Mouse (Mus musculus) left cerebral cortex, postnatal 10 days (tissue): Measurements from ENCODE around the gene Cpped1. TPM values are rescaled to one million over a fixed set of nuclear protein-coding genes. Genes with fewer than 3 reads are reported as not detected.

Experiments
- DNase-seq, 2 experiments: peaks; one replicate each; pipeline ENCODE4 v3.0.0; 2021 to 2022; ENCODE audit warnings: low spot score in 2 of 2, mixed read lengths in 1 of 2; ENCODE audit errors: extremely low spot score in 1 of 2
- intact Hi-C: fragments of 180-260 bp; cut with DNase I; formaldehyde crosslinking; loops from one replicate; pipeline ENCODE4 v1.15.1; 2025
- total RNA-seq, 2 experiments: library from RNA; stranded (reverse); gene quantifications; 2 replicates each; pipeline ENCODE4 v1.2.3; 2021

Gene Cpped1
- total RNA-seq, 2 experiments from 2014 or later: 28.3 to 29.4 TPM

DNA sequence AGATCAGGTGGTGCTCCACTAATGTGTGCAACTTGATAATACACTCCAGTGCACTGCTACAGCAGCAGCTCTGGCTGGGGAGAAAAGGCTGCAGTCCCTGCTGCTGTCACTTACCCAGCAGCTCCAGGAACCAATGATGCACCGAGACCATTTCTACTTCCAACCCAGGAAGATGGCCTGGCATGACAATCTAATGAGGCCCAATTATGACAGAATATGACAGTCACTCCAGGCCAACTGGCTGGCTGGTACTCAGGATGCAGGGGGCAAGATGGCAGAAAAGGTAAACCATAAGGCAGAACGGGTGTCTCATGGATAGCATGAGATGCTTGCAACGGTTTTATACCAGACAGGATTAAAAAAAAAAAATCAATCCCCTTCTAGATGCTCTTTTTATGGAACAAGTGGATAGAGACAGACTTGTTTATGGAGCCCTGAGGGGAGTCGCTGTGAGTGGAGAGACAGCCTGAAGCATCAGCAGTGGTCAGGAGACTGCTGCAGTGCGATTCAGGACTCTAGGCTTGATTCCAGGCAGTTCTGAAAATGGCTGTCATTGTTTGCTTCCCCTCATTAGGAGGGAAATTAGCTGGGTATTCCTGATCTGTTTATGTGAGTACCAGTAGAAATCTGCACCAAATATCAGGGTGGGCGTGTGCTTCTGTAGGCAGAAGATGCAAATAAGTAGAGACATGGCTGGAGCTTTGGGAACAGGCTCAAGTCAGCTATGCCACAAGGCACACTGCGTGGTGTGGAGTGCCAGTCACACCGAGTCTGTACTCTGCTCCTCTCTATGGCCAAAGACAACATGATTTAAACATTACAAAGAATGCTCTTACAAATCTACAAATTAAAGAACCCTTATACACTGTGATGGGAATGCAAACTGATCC, 56.3 kb downstream of the Cpped1 start:
- peak in 1 of 2 experiments; percentile 20 for DNase-seq
- intact Hi-C loops: no loop called here

DNA sequence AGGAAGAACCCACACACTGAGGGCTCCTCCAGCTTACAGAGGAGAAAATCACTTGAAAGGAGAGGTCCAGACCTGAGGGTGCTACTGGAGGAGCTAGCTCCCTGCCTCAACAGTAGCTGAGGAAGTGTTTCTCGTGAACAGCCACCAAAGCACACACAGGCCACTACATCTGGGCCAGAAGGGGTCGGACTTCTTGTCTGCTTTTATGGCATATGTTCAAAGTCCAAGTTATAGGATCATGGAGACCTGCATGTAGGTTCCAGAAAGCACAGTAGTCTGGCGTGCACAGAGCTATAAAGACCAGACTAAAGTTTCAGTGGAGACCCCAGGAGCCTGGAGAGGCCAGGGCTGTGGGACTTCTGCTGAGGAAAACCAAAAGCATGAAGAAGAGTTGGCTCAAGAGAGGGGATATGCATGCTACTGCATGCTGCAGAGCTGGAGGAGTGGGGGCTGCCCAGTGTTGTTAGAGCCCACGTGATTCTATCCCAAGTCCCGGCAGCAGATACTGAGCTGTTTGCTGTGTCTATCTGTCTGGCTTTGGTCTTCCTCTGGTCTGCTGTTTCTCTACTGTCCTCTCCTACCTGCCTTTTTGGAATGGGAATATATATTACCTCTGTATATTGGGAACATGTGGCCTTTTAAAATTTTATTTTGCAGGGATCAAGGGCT, 60.1 kb downstream of the Cpped1 start:
- intact Hi-C loops: no loop called here
- DNase-seq: no peak

DNA sequence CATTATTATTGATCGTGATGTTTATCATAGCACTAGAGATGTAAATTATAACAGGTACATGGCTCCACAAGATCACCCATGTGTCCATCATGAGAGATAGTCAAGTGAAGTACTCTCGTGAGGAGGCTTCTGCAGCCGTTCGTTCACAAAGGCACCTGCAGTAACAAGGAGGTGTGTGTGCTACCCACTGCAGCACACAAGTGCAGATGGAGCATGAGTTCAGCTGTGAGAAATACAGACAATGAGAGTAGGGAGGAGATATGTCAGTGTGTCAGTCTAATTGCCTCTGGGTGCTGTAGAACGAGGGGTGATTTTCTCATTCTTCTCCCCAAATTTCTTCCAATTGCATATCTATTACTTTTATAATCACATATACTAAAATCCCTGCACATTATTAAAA, 63.9 kb downstream of the Cpped1 start:
- intact Hi-C loops: no loop called here
- DNase-seq: no peak

DNA sequence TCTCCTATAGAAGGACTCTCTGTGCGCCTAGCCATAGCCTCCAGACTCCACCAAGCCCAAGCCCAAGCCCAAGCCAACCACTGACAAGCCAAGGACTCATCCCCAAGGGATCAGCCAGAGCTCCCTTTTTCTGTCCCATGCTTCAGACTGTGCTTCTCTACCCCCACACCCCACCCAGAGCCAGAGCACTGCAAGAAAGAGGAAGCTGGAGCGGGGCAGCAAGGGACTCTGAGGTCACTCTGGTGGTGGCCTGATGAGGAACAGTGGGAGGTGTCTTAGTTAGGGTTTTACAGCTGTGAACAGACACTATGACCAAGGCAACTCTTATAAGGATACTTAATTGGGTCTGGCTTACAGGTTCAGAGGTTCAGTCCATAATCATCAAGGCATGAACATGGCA, 65.8 kb downstream of the Cpped1 start:
- intact Hi-C loops: no loop called here
- no peak for DNase-seq

DNA sequence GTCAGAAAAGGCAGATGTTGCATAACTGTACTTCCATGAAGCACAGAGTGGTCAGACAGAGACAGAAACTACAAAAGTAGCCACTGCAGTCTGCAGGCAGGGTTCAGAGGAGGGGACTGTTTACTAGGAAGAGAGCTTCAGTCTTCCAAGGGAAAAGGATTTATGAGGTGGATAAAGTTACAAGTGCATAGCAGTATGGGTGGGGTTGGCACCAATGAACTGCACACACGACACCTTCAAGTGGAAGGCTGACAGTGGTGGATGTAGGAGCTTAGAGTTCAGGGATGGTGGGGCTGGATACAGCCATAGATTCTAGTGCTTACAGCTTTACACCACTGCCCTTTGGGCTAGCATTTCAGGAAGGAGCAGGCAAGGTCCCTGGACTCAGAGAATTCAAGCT, 75.8 kb downstream of the Cpped1 start:
- no peak for DNase-seq
- intact Hi-C loops: no loop called here

DNA sequence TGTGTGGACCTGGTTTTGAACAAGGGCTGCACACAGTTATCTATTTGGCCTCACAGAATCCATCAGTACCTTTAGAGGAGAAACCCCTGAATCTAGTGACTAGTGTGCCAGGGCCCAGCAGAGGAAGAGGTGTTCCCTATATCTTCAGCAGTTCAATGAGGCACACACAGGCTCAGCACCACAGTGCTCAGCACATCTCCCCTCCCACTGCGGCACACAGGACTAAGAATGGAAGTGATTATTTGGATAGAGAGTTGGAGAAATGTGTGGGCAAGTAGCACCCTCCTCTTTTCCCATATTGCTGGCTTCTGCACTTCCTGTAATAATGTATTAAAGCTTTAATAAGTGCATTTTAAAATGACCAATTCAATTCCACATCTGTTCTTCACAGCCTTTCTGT, 80.4 kb downstream of the Cpped1 start:
- no peak for DNase-seq
- intact Hi-C loops: no loop called here

DNA sequence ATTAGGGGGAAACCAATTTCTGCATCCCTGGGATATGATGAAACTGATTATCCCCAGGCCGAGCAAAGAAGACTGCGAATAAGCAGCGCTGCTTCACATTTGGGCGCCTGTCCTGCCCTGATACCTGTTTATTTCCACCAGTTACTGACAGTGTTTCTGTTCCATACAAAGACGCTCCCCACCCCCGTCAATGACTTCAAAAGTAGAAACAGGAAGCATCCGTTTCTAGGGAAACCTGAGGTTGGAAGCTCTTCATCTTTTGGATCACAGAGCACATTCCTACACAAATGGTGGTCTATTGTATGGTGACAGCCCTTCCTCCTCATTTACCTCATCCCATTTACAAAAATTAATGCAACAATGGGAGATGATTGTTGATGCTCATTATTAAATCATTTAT, 84.4 kb downstream of the Cpped1 start:
- intact Hi-C loops: no loop called here

DNA sequence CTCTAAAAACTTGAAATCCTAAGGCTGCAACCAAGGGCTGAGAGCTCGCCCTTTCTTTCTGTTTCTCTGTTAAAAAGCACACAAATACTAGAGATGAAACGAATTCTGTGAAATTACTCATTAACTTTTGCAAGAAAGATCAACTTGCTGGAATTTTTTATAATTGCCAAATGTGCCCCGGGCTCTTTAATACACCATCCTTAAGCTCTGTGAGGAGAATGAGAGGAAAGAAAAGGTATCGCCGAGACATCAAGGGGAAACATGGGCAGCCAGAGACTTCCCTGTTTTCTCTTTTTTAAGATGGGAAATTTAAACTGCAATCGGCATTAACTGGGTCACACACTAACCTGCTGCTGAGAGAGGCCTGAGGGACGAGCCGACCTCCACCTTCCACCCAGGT, 84.9 kb downstream of the Cpped1 start:
- intact Hi-C loops: no loop called here
- no peak for DNase-seq

More for the DNA sequence above, 84.4 kb downstream of the Cpped1 start:
- peak; percentile 41 to 55 for DNase-seq

DNA sequence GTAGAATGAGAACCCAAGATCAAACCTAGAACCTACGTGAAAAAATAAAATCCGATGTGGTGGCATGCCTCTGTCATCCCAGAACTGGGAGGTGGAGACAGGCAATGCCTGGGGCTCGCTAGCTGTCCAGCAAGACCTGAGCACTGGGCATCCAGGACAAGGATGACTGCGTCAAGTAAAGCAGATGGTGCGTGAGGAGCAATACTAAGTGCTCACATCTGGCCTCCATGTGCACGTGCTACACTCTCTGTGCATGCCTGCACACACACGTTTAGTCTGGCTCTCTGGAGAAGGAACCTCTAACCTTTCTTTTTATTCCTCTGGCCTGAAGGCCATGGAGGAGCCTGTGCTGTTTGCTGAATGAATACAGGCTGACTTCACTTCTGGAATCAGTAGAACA, 88.5 kb downstream of the Cpped1 start:
- no peak for DNase-seq
- intact Hi-C loops: no loop called here

DNA sequence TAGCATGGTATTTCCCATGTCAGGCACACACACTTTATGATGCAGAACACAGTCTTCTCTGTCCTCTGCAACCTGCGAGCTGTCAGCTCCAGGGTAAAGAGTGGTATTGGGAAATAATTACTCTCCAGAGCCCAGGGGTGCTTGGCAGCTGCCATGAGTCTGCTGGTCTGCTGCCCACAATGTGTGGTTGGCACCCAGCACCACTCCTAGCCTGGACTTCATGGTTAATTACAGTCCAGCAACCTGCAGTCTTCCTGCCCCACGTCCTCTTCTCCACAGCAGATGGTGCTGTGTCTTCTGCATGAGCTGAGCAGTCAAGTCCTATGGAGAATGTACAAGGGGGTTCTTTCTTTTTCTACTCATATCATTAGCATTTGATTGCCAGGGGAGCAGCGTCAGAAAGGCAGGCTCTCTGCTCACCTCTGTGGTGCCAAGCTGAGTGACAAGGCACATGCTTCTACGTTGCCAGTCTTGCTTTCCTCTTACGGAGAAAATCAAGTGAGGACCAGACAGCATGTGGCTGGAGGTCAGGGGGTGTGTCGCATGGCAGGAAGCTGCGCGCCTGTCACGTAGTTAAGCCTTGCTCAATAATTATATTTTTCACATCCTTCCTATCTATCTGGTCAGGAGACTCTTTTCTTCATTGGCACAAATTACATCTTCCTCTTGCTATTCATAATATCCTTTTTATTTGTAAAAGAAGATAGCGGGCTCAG, 94.2 kb downstream of the Cpped1 start:
- no peak for DNase-seq
- intact Hi-C loops: no loop called here

DNA sequence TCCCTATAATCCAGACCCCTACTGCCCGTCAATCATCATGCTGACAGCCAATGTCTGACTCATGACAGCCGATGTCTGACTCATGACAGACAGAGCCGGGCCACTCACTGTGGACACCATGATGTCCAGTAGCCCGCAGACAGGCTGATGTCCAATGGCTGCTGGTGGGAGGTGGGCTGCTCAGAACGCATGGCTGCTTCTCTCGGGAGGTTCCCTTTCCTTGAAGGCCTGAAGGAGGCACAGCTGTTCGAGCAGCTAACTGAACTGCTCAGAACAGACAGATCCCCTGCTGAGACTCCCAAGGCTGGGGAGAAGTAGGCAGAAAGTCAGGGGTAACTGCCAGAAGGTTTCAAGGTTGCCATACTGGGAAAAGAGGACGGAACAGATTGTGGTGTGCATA, 97.1 kb downstream of the Cpped1 start:
- intact Hi-C loops: no loop called here
- no peak for DNase-seq

DNA sequence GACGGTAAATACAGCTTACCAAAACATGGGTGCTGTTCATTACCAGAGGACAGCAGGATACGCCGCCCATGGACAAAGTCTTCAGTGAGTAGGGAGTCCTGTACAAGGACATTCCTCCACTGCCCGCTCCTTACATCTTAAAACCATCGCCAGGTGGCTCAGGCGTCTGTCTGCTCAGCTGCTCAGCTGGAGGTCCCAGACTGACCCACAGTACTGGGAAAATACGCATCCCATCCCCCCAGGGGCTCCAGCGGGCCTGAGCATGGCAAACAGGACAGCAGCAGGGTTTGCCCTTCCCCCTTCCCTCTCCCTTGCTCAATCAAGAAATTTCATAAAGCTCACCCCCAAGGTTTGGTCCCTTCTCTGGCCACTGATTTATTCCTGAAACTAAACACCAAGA, 99.6 kb downstream of the Cpped1 start:
- no peak for DNase-seq
- intact Hi-C loops: no loop called here

DNA sequence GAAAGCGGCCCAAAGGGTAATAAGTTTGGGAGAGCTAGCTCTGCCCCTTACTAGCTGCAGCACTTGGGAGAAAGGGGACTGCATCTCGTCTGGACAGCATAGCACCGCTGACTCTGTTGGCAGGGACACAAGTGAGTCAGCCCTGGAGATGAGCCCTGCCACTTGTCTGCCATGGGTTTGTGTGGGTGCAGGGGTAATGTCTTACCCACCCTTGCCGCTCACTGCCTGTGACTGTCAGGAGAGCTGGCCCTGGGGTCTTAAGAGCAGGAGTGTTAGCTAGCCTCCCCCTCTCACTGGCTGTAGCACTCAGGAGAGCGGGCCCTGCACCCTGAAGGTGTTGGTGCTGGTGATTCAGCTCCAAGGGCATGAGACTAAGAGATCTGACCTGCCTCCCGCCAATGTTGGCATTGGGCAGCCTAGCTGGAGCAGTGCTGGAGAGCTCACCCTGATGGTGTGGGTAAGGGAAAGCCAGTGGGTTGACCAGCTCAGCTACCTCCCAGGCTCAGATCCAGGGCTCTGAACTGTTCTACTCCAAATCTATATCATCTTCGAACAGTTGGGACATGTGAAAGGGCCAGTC, 107.2 kb downstream of the Cpped1 start:
- DNase-seq: no peak
- intact Hi-C loops: no loop called here

DNA sequence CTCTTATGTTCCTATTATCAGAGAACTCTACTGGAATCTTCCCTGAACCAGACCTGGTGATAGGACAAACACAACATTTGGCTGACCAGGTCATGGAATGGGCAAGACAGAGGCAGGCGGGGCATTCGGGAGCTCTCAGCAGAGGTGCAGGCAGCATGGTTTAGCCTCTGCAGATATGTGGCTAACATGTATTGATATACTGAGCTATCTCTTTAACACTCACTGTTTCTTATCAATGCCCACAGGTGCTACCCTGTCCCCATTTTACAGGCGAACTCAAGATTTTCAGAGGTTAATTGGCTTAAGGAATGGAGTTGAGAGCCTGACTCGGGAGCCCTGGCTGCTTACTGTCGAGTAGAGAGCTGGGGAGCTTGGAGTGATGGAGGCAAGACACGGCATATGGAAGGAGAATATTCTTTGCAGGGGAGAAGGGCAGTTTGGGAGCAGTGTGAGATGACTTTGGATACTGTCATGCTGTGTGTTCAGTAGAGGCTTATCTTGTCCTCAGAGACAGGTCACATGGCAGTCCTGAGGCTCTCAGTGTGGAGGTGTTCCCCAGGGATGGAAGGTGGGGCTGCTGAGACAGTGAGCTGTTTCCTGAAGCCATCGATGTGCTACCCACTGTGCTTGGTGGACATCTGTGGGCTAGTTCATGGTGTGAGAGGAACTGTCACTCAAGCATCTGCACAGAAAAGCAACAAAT, 113.3 kb downstream of the Cpped1 start:
- intact Hi-C loops: no loop called here
- no peak for DNase-seq

DNA sequence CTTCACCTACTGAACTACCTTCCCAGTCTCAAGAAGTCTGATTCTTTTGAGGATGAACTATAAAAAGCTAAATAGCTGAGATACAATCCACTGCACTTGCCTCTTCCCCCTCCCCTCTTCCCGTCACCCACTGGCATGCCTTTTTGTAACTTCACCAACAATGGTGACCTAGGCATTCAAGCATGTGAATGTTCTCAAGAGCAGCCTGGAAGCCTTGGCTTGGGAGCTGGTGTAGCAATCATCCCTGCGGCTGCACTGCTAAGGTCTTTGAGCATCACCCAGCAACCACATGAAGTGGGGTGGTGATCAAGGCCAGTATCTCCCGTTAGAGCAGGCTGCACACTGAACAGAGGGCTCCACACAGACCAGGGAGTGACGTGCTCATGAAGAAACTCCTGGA, 114.6 kb downstream of the Cpped1 start:
- DNase-seq: no peak
- intact Hi-C loops: no loop called here

DNA sequence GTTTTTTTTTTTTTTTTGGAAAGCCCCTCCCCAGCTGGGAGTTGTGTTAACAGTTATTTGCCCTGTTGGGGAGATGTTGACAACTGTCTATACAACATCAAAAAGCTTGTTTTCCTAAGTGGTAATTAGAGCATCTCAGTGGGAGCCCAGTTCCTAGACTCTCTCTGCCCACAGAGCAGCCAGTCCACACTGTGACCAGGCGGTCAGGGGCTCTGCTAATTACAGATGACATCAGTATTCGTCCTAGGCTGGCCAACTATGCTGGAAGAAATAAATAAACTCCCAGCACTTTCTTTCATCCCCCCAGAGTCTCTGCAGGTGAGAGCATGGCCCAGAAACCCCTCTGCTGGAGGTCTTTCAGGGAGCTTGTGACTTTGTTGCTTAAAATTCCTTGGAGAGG, 115.9 kb downstream of the Cpped1 start:
- intact Hi-C loops: no loop called here
- DNase-seq: no peak

DNA sequence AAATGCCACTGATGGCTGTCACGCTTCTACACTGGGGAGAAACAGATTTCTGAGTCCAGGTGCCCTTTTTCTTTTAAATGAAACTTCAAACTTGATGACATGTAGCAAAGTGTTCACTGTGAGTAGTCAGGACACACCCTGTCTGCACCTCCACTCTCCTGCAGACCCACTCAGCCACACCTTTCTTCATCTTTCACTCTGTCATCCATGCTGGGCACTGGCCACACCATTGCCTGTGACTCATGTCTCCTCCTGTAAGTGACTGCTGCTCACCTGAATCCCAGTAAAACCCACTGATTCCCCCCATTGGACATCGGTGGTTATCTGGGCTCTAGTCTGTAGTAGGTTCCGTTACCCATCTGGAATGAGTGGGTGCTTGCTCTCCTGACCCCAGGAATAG, 118.8 kb downstream of the Cpped1 start:
- intact Hi-C loops: no loop called here
- no peak for DNase-seq

DNA sequence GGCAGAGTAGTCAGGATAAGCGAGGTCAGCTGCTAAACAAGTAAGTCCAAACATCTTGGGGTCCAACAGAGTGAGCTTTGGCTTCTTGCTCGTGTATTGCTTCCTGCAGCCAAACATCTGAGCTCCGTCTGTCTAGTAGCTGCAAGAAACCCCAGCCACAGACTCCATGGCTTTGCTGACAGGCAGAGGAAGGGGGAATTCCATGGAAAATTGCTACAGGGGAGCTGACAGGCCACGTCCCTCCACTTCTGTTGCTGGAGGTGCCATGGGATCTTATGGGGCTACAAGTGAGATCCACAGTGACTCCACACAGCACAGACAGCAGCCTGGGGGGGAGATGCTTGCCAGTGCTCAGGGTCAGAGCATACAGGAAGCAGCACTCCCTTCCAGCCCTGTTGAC, 123.4 kb downstream of the Cpped1 start:
- no peak for DNase-seq
- intact Hi-C loops: no loop called here

DNA sequence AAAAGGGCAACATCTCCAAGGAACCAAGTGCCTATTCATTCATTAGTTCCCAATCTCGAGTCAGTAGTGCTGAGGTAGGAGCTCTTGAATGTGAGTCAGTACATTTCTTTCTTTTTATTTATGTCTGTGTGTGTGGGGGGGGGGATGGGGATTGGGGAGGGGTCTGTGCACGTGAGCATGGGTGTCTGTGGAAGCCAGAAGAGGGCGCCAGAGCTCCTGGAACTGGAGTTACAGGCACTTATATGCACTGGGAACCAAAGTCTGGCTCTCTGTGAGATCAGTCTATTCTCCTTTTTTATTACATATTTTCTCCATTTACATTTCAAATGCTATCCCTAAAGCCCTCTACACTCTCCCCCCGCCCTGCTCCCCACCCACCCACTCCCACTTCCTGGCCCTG, 124.9 kb downstream of the Cpped1 start:
- no peak for DNase-seq
- intact Hi-C loops: no loop called here
